Mouse (Mus musculus) liver, adult 2 months (tissue): ENCODE measurements around the gene Shox2.

Experiments
- CTCF ChIP-seq: fragments of 200-500 bp; IDR thresholded peaks from 2 replicates; pipeline ENCODE4 v1.5.1; 2011; ENCODE audit warnings: low read depth, low read length, control low read depth
- POLR2A ChIP-seq: fragments of 200-500 bp; IDR thresholded peaks from 2 replicates; pipeline ENCODE4 v1.6.1; 2011; ENCODE audit warnings: low read length, control low read depth; ENCODE audit not compliant: insufficient read depth; ENCODE audit errors: extremely low read depth

DNA sequence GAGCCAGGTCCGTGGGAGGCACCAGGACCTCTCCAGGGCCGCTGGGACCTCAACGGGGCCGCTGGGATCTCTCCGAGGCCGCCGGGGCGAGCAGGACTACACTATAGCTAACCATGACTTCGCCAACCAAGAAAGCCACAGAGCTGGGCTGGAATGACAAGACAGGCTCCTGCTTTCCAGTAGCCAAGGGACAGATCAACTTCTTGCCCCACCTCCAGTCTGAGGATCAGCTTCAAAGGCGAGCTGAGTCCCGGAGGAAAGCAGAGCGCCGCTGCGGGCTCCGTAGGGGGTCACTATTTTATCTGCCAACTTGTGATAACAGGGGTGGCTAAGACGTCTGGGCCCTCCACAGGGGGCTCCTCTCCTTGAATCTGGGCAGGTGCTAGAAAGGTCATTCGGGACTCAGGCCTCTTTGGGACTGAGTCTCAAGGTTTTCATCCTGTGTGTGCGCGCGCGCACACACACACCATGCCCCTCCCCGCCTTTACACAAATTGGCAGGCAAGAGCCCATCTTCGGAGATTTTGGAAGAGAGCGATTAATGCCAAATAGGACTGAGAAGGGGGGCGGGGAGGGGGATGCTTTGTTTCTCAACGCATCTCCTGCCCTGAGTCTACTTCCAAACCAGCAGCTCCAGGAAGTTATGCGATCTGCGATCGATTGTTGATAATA is 10.8 kb downstream of the Shox2 start:
- TF ChIP-seq CTCF (no peak), POLR2A (no peak)
